Mouse (Mus musculus) ES-E14 (cell line): ENCODE results near the gene Odf3.

Experiments
- CHD2 ChIP-seq: IDR thresholded peaks from 2 replicates; pipeline ENCODE4 v1.6.1; 2014; ENCODE audit warnings: mild to moderate bottlenecking, low read depth, low read length, inconsistent platforms
- MAFK ChIP-seq: IDR thresholded peaks from 2 replicates; pipeline ENCODE4 v1.6.1; 2014; ENCODE audit warnings: mild to moderate bottlenecking, low read depth, low read length, inconsistent platforms; ENCODE audit not compliant: insufficient read depth

GRCm38 (mm10) chr7:140855181-140855580 is 7.6 kb downstream of the Odf3 start:
- TF ChIP-seq MAFK (no peak), CHD2 (no peak)
